Mouse (Mus musculus) neural tube, embryonic 15.5 days (tissue): ENCODE measurements around the gene Zfp334. TPM values are rescaled to one million over a fixed set of nuclear protein-coding genes. Genes with fewer than 3 reads are reported as not detected.

Source experiments
- ATAC-seq: fragments of 200-750 bp; cut with Nextera tagmentation; 2 replicates; pipeline ENCODE4 v1.8.0; 2017; ENCODE audit warnings: mild to moderate bottlenecking, moderate TSS enrichment, moderate library complexity; ENCODE audit not compliant: low FRiP score
- H3K27ac ChIP-seq: fragments of 300-500 bp; sonication (generic); replicated peaks from 2 replicates; pipeline ENCODE4 v1.5.1; 2015; ENCODE audit warnings: mild to moderate bottlenecking, inconsistent platforms
- H3K27me3 ChIP-seq: fragments of 300-500 bp; sonication (generic); replicated peaks from 2 replicates; pipeline ENCODE4 v1.6.1; 2015; ENCODE audit warnings: inconsistent platforms
- H3K36me3 ChIP-seq: fragments of 300-500 bp; sonication (generic); 2 replicates; pipeline ENCODE4 v1.6.1; 2015; ENCODE audit warnings: inconsistent platforms
- H3K4me1 ChIP-seq: fragments of 300-500 bp; sonication (generic); 2 replicates; pipeline ENCODE4 v1.6.1; 2015; ENCODE audit warnings: inconsistent platforms
- H3K4me2 ChIP-seq: fragments of 300-500 bp; sonication (generic); 2 replicates; pipeline ENCODE4 v1.6.1; 2015; ENCODE audit warnings: inconsistent platforms, mild to moderate bottlenecking, moderate library complexity
- H3K4me3 ChIP-seq: fragments of 300-500 bp; sonication (generic); replicated peaks from 2 replicates; pipeline ENCODE4 v1.5.1; 2015; ENCODE audit warnings: mild to moderate bottlenecking, inconsistent platforms
- H3K9ac ChIP-seq: fragments of 300-500 bp; sonication (generic); replicated peaks from 2 replicates; pipeline ENCODE4 v1.6.1; 2015; ENCODE audit warnings: mild to moderate bottlenecking, inconsistent platforms
- H3K9me3 ChIP-seq: fragments of 300-500 bp; sonication (generic); replicated peaks from 2 replicates; pipeline ENCODE4 v1.6.1; 2016; ENCODE audit warnings: inconsistent platforms
- WGBS: fragments of 180-500 bp; shearing (Covaris S2); methylation state at CpG from one replicate; pipeline ENCODE4 v1.1.7; 2015; ENCODE audit warnings: mixed read lengths; 5-methylcytosine and 5-hydroxymethylcytosine counted together
- polyA plus RNA-seq: library from polyadenylated mRNA; unstranded; fragments of >200 nt; fragmentation: Nextera tagmentation; extraction: Ambion mirVana; gene quantifications from 2 replicates; pipeline ENCODE4 v1.2.1, GENCODE M21; 2015

Gene Zfp334
- polyA plus RNA-seq, 1 experiment from 2014 or later, result 7.2 TPM

GRCm38 (mm10) chr2:165404951-165405350, 16.9 kb upstream of the Zfp334 start:
- Histone ChIP-seq H3K4me2 (no peak overlapping the region), H3K4me1 (no peaks in the 10 kb centered on the region), H3K36me3 (no peaks in the 10 kb centered on the region), H3K27ac (no peak overlapping the region), H3K9me3 (no peaks in the 10 kb centered on the region), H3K4me3 (no peak overlapping the region), H3K9ac (no peak overlapping the region), H3K27me3 (no peaks in the 10 kb centered on the region)
- ATAC-seq, result no peak
- WGBS, result 83% methylated on average over 9 of the region's 9 CpGs

DNA sequence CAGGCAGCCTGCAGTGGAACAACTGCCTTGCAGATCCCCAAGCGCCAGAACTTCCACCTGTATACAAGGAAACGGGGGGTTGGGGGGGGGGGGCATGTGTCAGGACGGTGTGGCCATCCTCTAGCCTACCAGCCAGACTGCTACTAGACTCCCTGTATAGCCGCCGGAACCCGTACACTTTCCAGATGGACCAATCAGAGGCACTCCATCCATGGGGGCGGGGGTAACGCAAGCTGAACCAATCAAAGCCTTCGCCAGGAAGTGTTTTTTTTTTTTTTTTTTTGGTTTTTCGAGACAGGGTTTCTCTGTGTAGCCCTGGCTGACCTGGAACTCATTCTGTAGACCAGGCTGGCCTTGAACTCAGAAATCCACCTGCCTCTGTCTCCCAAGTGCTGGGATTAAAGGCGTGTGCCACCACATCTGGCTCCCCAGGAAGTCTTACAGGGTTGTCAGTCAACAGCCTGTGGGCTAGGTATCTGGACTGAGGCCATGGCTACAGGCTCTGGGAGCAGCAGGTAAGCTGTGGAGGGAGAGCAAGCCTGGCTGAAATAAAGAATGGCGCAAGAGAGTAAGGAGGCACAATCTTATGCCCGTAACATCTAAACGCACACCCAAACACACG, 10.2 kb upstream of the Zfp334 start:
- no peaks in the 10 kb centered on the region for H3K36me3 ChIP-seq
- H3K9ac ChIP-seq, result no peak overlapping the region
- H3K4me3 ChIP-seq, result no peak overlapping the region
- H3K27me3 ChIP-seq, result no peaks in the 10 kb centered on the region
- H3K4me2 ChIP-seq, result no peak overlapping the region
- no peaks in the 10 kb centered on the region for H3K9me3 ChIP-seq
- H3K27ac ChIP-seq, result no peak overlapping the region
- no peak for ATAC-seq
- WGBS, result 69% methylated on average over 13 of the region's 15 CpGs
- peaks cover 14% of the 10 kb centered on the region for H3K4me1 ChIP-seq

DNA sequence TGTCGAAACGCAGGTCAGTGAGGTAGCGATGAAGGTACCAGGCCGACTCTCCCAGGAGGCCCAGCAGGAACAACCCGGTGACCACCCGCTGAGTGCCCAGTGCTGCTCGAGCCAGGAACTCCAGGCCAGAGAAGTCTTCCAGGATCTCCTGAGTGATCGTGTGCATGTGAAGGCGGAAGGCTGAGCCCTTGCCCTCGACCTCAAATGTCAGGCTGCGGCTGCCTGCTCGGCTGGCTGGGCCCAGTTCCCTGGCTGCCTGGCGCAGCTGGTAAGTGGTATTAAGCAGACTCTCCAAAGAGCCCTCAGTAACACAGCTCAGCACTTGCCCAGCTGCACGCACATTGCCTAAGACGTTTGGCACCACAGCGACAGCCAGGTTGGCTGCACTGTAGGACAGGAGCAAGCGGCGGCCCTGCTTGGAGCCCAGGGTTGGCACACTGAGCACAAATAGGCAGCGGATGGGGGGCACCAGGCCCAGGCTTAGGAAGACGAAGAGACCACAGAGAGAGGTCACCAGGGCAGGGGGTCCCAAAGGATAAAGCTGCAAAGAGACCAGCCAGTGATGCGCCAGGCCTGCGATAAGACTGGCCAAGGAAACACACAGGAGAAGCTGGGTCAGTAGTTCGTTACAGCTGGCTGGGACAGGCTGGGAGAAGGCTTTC, 9.6 kb upstream of the Zfp334 start:
- Histone ChIP-seq H3K9me3 (no peaks in the 10 kb centered on the region), H3K4me3 (no peak overlapping the region), H3K4me2 (no peak overlapping the region), H3K4me1 (peaks cover 14% of the 10 kb centered on the region), H3K9ac (no peak overlapping the region), H3K36me3 (no peaks in the 10 kb centered on the region), H3K27ac (peak overlapping the region; percentile 19; the same call in 1 of the 2 replicates), H3K27me3 (no peaks in the 10 kb centered on the region)
- ATAC-seq, result 0 out of 2 replicates have a peak, but pooled peaks have one; percentile 28
- WGBS, result 58% methylated on average over 23 of the region's 23 CpGs

GRCm38 (mm10) chr2:165396831-165397501, 8.9 kb upstream of the Zfp334 start:
- H3K4me3 ChIP-seq, result no peak overlapping the region
- no peaks in the 10 kb centered on the region for H3K36me3 ChIP-seq
- WGBS, result 32% methylated on average over 20 of the region's 20 CpGs
- peak overlapping the region; percentile 19; the same call in 1 of the 2 replicates for H3K27ac ChIP-seq
- no peaks in the 10 kb centered on the region for H3K9me3 ChIP-seq
- no peaks in the 10 kb centered on the region for H3K27me3 ChIP-seq
- H3K4me2 ChIP-seq, result no peak overlapping the region
- peaks cover 14% of the 10 kb centered on the region for H3K4me1 ChIP-seq
- no peak overlapping the region for H3K9ac ChIP-seq
- ATAC-seq, result no peak

DNA sequence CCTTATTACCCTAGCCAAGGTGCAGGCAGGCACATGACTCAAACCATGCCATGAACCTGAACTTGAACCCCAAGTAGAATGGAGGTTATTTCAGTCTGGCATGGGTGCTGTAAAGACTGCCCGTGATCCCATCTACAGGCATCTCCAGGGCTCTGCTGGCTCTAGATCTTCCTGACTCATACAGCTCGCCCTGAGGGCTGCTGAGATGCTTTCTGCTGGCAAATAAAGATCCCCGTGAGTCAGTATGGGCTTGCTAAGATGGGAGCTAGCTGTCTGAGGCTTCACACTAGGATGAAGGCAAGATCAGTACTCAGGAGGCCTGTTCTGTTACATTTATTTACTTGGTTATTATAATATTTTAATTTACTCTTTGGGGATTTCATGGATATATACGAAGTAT, 4.1 kb upstream of the Zfp334 start:
- Histone ChIP-seq H3K4me2 (no peak overlapping the region), H3K9me3 (no peaks in the 10 kb centered on the region), H3K36me3 (no peaks in the 10 kb centered on the region), H3K4me3 (no peak overlapping the region), H3K9ac (no peak overlapping the region), H3K4me1 (peaks cover 9% of the 10 kb centered on the region), H3K27ac (no peak overlapping the region), H3K27me3 (no peaks in the 10 kb centered on the region)
- ATAC-seq, result no peak
- WGBS, result 77% methylated on average over 4 of the region's 4 CpGs

DNA sequence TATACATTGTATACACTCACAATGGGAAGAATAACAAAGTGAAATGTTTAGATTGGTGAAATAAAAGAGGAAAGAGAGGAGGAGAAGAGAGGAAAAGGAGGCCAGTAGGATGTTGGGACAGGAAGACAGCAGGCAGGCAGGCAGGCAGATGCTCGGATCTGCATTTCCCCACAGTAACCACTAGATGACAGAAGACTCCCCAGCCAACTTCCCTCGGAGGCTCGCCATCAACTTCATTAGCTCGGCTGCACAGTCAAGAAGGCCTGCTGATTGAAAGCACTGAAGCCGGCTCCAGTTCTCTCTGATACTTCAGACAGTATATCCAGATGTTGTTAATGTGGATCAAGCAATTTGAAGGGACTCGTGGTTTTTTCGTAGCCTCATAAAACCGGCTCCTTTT, 3.5 kb upstream of the Zfp334 start:
- 18% methylated on average over 8 of the region's 8 CpGs for WGBS
- H3K9me3 ChIP-seq, result no peaks in the 10 kb centered on the region
- 0 out of 2 replicates have a peak, but pooled peaks cover 2% of the 10 kb centered on the region for H3K36me3 ChIP-seq
- no peak overlapping the region for H3K9ac ChIP-seq
- H3K4me3 ChIP-seq, result no peak overlapping the region
- peaks cover 8% of the 10 kb centered on the region for H3K4me1 ChIP-seq
- H3K27ac ChIP-seq, result no peak overlapping the region
- no peak overlapping the region for H3K4me2 ChIP-seq
- no peaks in the 10 kb centered on the region for H3K27me3 ChIP-seq
- ATAC-seq, result no peak

GRCm38 (mm10) chr2:165389299-165389952, 1.4 kb upstream of the Zfp334 start:
- H3K36me3 ChIP-seq, result peaks cover 22% of the 10 kb centered on the region
- no peak overlapping the region for H3K27ac ChIP-seq
- 84% methylated on average over 6 of the region's 6 CpGs for WGBS
- no peak overlapping the region for H3K4me3 ChIP-seq
- no peak for ATAC-seq
- H3K9me3 ChIP-seq, result no peaks in the 10 kb centered on the region
- H3K9ac ChIP-seq, result no peak overlapping the region
- H3K4me1 ChIP-seq, result peaks cover 27% of the 10 kb centered on the region
- H3K27me3 ChIP-seq, result no peaks in the 10 kb centered on the region
- no peak overlapping the region for H3K4me2 ChIP-seq

GRCm38 (mm10) chr2:165387370-165387769, 689 bp downstream of the Zfp334 start:
- Histone ChIP-seq H3K36me3 (peaks cover 43% of the 10 kb centered on the region), H3K9me3 (no peaks in the 10 kb centered on the region), H3K4me1 (peaks cover 27% of the 10 kb centered on the region), H3K4me3 (peak overlapping the region; percentile 88), H3K9ac (peak overlapping the region; percentile 93), H3K27ac (peak overlapping the region; percentile 95), H3K4me2 (peak overlapping the region; percentile 74), H3K27me3 (no peaks in the 10 kb centered on the region)
- no peak for ATAC-seq
- 4% methylated on average over 4 of the region's 4 CpGs for WGBS

DNA sequence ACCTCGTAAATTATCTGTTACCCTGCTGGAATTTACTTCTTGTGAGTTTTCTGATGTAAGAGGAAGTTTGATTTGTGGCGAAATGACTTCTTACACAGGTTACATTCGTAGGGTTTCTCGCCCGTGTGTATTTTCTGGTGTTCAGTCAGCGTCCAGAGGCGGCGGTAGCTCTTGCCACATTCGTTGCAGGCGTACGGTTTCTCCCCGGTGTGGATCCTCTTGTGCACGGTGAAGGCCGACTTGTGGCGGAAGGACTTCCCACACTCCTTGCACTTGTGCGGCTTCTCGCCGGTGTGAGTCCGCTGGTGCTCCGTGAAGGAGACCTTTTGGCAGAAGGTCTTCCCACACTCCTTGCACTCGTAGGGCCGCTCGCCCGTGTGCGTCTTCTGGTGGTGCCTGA, 8.0 kb downstream of the Zfp334 start:
- peaks cover 10% of the 10 kb centered on the region for H3K4me1 ChIP-seq
- H3K9me3 ChIP-seq, result peaks cover 5% of the 10 kb centered on the region; the same call in 1 of the 2 replicates
- no peak overlapping the region for H3K4me3 ChIP-seq
- H3K27ac ChIP-seq, result no peak overlapping the region
- H3K4me2 ChIP-seq, result no peak overlapping the region
- no peak overlapping the region for H3K9ac ChIP-seq
- 96% methylated on average over 25 of the region's 25 CpGs for WGBS
- H3K36me3 ChIP-seq, result peaks cover 78% of the 10 kb centered on the region
- no peak for ATAC-seq
- no peaks in the 10 kb centered on the region for H3K27me3 ChIP-seq

DNA sequence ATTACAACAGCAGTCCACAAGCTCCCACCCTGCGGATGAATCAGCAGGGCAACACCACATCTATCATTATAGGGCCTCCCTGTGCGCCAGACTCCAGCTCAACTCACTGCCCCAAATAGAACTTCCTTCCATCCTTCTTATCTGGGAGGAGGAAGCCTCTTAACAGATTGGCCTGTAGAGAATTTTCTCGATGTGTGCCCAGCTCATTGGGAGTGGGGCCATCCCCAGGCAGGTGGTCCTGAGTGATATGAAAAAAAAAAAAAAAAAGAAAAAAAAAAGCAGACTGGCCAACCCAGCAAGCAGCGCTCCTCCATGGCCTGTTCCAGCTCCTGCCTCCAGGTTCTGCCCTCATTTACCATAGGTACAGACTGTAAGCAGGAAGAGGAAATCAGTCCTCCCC, 12.1 kb downstream of the Zfp334 start:
- H3K9me3 ChIP-seq, result peaks cover 5% of the 10 kb centered on the region; the same call in 1 of the 2 replicates
- peaks cover 42% of the 10 kb centered on the region for H3K36me3 ChIP-seq
- H3K27ac ChIP-seq, result no peak overlapping the region
- no peak overlapping the region for H3K4me2 ChIP-seq
- no peak overlapping the region for H3K4me3 ChIP-seq
- peaks cover 16% of the 10 kb centered on the region for H3K4me1 ChIP-seq
- H3K9ac ChIP-seq, result no peak overlapping the region
- H3K27me3 ChIP-seq, result no peaks in the 10 kb centered on the region
- 69% methylated on average over 4 of the region's 4 CpGs for WGBS
- no peak for ATAC-seq

DNA sequence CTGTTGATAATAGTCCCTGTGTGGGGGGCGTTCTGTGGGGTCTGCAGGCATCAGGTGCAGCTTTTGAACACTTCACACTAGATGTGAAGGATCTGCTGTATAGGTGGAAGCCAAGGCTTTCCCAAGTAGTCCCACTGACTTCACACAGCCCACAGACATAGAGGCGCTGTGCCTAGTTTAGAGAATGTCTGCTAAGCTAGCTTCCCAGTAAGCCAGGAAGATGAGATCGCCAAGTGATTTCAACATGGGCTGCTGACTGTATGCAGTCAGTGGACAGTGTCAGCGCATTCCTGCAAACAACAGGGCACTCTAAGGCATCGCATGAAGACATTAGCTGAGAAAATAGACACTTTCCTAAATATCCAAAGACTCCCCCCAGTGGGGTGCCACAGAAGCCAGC, 12.6 kb downstream of the Zfp334 start:
- WGBS, result 84% methylated on average over 5 of the region's 5 CpGs
- H3K27ac ChIP-seq, result no peak overlapping the region
- H3K9ac ChIP-seq, result no peak overlapping the region
- peaks cover 5% of the 10 kb centered on the region; the same call in 1 of the 2 replicates for H3K9me3 ChIP-seq
- H3K27me3 ChIP-seq, result no peaks in the 10 kb centered on the region
- no peak overlapping the region for H3K4me3 ChIP-seq
- H3K4me2 ChIP-seq, result no peak overlapping the region
- peaks cover 16% of the 10 kb centered on the region for H3K4me1 ChIP-seq
- ATAC-seq, result no peak
- peaks cover 37% of the 10 kb centered on the region for H3K36me3 ChIP-seq
